Mouse (Mus musculus) 3134 (cell line): ENCODE results near the gene Tmco1.
"Not testable (repeated sequence)": the region's sequence is repeated elsewhere in the genome, so short reads cannot be mapped to it uniquely, and the experiment has no call there.

Experiments used
- DNase-seq: peaks from one replicate; pipeline ENCODE4 v3.0.0-alpha.2; 2011; ENCODE audit warnings: low spot score; ENCODE audit not compliant: insufficient read length; ENCODE audit errors: extremely low read depth

Tmco1 gene

GRCm38 (mm10) chr1:167331106-167331505 lies 22.9 kb downstream of the Tmco1 start:
- no peak for DNase-seq

- DNase-seq: no peak
These were observed 28.2 kb downstream of the Tmco1 start for GRCm38 (mm10) chr1:167336398-167336797.

- DNase-seq: peak; percentile 55
These were observed 29.4 kb downstream of the Tmco1 start for GRCm38 (mm10) chr1:167337463-167338095.

GRCm38 (mm10) chr1:167339177-167339781 lies 31.1 kb downstream of the Tmco1 start:
- DNase-seq: peak; percentile 17

DNA sequence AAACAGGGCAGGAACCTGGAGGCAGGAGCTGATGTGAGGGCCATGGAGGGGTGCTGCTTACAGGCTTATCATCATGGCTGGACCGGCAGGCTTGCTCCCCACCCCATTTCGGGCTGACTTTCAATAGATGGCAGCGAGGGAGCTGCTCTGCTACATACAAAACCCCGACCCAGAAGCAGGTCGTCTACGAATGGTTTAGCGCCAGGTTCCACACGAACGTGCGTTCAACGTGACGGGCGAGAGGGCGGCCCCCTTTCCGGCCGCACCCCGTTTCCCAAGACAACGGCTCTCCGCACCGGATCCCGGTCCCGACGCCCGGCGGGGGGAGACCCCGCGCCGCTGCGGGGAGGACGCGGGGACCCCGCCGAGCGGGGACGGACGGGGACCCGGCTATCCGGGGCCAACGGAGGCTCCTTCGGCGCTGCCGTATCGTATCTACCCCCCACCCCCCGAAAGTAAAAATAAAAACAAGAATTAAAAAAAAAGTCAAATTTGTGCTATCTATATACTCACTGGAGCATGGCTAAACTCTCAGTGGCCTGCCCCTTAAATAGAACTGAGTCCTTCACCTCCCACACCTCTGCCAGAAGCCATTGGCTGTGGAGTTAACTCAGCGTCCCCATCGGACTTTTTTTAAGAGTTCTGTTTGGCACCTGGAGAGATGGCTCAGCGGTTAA lies 32.1 kb downstream of the Tmco1 start:
- DNase-seq: no peak

GRCm38 (mm10) chr1:167340910-167341528 lies 32.8 kb downstream of the Tmco1 start:
- no peak for DNase-seq

DNA sequence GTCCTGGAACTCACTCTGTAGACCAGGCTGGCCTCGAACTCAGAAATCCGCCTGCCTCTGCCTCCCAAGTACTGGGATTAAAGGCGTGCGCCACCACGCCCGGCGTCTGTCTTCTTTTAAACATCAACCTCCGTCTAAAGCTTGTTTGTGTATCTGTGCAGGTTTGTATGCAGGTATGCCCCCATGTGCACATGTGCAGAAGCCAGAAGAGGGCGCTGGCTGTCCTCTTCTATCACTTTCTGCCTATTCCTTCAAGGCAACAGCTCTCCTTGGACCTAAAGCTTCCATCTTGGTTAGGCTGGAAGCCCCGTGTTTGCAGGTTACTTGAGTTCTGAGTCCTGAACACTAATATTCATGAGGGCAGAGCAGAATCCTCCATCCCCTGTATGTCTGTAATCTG lies 34.7 kb downstream of the Tmco1 start:
- no peak for DNase-seq

GRCm38 (mm10) chr1:167345994-167346520 lies 37.9 kb downstream of the Tmco1 start:
- not testable (repeated sequence) for DNase-seq

DNA sequence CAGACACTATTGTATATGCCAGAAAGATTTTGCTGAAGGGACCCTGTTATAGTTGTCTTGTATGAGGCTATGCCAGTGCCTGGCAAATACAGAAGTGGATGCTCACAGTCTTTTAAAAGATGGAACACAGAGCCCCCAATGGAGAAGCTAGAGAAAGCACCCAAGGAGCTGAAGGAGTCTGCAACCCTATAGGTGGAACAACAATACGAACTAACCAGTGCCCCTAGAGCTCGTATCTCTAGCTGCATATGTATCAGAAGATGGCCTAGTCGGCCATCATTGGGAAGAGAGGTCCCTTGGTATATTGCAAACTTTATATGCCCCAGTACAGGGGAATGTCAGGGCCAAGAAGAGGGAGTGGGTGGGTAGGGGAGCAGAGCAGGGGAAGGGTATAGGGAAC lies 41.0 kb downstream of the Tmco1 start:
- not testable (repeated sequence) for DNase-seq

- peak; percentile 96 for DNase-seq
These were observed 41.8 kb downstream of the Tmco1 start, which contains the start of gene Aldh9a1 for GRCm38 (mm10) chr1:167349815-167350596. Gene Aldh9a1 (plus strand): TSS chr1:167349991.

- no peak for DNase-seq
These were observed 42.6 kb downstream of the Tmco1 start for GRCm38 (mm10) chr1:167350597-167351415.

DNA sequence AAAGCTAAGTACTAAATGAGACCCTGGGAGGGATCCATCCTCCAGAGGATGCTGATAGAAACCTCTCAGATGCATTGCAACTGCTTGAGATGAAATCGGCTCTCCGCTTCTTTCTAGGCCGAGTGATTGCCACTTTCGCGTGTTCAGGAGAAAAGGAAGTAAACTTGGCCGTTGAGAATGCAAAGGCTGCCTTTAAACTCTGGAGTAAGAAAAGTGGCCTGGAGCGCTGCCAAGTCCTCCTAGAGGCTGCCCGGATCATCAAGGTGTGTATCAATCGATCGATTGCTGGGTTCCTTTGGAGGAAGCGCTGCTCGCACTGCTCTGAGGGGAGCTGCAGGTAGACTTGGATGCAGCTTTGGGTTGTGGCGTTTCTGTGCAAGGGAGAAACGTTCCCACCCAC lies 44.2 kb downstream of the Tmco1 start:
- no peak for DNase-seq

- DNase-seq: no peak
These were observed 49.2 kb downstream of the Tmco1 start for GRCm38 (mm10) chr1:167357387-167357786.

- DNase-seq: no peak
These were observed 50.6 kb downstream of the Tmco1 start for GRCm38 (mm10) chr1:167358731-167359130.

- DNase-seq: no peak
These were observed 52.1 kb downstream of the Tmco1 start for GRCm38 (mm10) chr1:167360268-167360667.

DNA sequence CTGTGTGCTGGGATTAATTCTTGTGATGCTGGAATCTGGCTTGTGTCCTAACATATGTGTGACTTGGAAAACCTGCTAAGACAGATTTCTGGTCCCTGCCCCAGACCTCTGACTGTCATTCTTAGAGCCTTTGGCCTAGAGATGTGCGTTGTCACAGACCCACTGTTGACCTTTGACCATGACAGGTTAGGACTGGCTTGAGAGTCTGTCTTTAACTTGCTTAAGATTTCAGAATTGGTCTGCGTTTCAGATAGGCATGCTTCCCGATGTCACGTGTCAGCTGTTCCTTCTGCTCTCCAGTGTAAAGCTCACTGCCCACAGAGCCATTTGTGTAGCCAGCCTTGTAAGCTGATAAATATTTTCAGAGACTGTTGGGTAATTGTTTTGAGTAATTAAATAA lies 54.6 kb downstream of the Tmco1 start:
- no peak for DNase-seq

DNA sequence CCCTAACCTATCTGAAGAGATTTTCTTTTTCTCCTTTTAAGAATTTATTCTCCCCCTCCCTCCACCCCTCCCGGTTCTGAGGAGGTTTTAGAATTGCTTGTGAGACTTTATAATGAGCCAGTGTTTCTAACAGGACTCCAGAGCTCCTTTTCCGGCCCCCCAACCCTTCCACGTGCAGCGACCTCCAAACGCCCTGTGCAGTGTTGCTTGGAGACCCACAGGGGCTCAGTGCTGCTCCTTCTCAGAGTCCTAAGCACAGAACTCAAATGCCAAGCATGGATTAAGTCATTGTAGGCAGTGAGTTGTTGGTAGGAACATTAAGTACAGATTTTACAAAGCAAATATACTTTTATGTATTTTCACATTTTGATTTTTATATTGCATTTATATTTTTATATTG lies 55.1 kb downstream of the Tmco1 start:
- DNase-seq: no peak

- no peak for DNase-seq
These were observed 57.6 kb downstream of the Tmco1 start for GRCm38 (mm10) chr1:167365808-167366207.

DNA sequence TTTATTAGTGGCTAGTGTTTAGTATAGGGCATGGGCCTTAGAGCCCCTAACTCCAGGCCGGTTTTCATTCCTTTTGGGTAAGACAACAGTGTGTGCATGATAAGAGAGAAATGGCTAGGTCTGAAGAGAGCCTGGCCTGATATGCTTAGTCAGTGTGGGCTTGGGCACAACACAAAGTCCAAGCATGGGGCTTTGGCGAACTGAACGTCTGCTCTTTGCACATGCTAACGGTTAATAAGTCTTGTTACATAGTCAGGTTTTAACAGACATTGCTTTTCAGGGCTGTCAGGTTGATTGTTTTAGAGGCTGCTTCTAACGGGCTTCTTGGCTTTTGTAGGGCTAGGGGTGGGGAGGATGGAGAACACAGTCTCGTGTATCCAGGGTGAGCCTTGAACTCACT lies 58.4 kb downstream of the Tmco1 start:
- DNase-seq: no peak

GRCm38 (mm10) chr1:167368018-167368417 lies 59.8 kb downstream of the Tmco1 start:
- DNase-seq: no peak
